Mouse (Mus musculus): ENCODE data around the gene Ablim1.
A peak's percentile ranks its signal among the peaks of the same experiment; 100 is the strongest.

The Ablim1 gene

DNA sequence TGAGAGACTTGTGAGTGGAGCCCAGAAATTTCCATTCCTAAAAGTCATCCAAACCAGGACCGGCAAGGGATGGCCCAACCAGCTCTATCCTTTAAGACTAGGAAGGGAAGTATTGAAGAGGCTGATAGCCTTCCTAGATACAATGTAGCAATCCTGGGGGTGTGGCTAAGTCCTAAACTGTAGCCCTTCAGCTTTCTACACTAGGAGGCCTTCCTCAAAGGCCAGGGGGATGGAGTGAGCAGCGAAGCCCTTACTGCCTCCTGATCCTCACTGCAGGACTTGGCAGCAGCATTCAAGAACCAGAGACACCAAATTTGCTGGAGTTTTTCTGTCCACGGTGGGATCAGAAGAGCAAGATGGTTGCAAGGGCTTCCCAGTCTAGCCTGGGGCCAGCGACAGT, 97.6 kb downstream of the Ablim1 start:
- DNase-seq (ENCODE audit: low spot score) = no peak

DNA sequence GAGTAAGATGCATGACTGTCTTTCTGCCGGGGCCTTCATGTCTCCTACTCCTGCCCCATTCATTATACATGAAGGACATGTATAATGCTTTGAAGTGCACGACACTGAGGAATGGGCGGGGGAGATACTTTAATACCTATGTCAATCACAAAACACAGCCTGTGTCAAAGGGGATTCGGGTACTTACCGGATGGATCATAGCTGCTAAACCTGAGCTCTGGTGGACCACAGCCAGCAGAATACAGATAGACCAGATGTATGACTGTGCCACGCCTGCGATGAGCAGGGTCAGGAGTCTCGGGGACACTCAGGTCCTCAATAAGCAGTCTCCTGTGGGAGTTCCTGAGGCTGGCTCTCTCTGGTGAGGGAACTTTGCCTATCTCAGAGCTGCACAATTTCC, 99.2 kb downstream of the Ablim1 start:
- DNase-seq (ENCODE audit: low spot score) = no peak

DNA sequence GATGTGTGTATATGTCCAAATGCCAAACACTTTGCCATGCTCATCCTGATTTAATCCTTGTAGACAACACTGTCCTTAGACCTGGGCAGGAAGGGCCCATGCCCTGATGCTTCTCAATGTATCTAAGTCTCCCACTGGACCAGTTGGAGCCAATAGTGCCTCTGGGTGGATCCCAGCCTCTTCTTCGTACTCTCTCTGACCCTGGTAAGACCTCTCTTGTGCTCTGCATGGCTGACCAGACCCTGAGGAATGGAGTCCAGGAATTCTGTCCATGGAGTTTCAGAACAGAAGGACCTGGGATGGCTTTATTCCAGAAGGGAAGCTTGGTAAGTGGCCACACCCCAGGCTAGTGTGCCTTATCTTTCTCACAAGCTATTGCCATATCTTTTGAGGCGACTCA, 102.3 kb downstream of the Ablim1 start:
- no peak for DNase-seq (ENCODE audit: low spot score)

DNA sequence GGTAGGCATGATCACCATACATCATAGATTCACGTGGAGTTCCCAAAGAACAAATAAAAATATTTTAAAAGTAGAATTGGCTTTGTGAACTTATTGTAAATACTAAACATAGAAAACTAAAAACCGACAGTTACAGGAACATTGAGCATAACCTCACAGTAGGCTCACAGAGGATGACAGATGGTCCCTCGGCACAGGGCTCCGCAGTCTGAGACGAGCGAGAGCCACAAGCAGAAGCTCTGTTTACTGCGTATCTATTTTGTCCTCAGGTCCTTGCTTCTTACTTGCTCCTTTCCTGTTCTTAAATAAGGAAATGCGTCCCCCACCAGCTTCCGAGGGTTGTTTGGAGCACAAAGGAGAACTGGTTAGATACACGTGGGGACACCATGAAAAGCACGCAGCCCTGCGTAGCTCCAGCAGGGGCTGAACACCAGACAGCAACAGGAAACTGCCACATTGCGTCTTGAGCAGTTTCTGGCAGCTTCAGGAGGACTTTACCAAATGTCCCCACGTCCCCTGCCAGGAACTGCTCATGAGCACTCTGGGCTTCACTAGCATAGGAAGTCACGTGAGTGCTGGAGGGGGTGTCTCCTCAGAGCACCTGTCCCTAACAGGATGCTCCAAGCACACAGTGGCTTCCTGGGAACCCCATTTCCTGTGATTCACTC, 103.1 kb downstream of the Ablim1 start:
- DNase-seq (ENCODE audit: low spot score) = no peak

DNA sequence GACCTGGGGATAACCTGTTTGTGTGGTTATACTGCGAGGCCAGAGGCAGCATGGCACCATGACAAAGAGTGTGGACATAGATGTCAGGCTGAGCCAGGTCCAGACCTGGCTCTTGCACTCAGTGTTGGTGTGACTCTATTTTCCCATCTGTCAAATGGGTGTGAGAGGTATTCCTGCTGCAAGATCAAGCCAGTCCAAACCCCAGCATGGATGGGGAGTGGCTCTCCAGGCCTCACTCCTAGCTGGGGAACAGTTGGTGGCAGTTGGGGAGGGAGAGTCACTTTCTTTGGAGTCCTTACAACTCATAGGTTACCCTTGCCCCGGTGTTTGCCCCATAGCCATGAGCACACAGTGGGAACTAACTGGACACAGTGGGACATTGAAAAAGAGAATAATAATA, 103.8 kb downstream of the Ablim1 start:
- no peak for DNase-seq (ENCODE audit: low spot score)

DNA sequence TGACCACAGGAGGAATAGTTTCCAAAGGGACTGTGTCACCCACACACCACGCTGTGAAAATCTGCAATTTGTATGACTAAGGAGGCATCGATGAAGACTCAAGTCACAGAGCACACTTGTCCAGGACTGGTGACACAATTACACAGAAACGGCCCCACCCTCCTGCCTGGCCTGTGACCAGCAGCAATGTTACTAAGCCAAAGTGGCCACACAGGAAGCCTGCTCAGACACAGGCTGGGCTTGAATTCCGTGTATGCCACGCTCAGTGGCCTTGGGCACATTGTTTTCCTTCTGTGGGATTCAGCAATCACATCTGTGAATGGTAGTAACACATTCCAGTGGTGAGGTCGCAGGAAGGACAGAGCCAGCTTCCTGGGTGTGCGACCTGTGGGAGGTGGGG, 110.6 kb downstream of the Ablim1 start:
- no peak for DNase-seq (ENCODE audit: low spot score)

DNA sequence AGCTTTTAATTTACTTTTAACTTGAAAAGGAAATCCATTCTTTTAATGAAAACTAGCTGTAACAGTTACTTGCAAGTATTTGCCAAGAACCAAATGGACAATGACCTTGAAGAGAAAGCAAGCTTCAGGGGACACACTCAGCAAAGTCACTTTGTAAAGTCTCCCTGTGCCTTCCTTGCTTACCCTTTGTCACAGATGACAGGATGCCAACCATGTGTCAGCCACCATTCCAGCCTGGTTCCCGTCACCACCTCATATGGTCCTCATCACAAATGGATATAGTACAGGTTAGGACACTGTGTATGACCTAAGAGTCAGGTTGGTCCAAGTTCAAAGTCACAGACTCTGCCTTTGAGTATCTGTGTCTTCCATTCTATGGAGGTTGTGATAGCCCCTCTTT, 112.2 kb downstream of the Ablim1 start:
- no peak for DNase-seq (ENCODE audit: low spot score)

DNA sequence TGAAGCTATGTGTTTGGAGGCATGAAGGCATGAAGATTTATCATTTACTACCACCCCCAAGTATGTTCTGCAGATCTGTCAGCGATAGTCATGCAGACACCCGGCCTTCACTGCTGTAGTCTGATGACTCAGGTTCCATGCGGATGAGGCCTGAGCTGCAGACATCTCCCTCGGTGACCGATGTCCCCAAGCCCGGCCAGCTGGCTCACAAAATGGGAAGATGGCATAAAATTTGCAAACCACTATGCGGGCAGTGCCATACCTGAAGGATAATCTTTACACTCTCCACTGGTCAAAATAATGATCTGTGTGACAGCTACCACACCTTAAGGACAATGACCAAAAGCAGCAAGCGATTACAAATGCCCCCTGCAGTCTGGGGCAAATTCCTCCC, 113.6 kb downstream of the Ablim1 start:
- no peak for DNase-seq (ENCODE audit: low spot score)

DNA sequence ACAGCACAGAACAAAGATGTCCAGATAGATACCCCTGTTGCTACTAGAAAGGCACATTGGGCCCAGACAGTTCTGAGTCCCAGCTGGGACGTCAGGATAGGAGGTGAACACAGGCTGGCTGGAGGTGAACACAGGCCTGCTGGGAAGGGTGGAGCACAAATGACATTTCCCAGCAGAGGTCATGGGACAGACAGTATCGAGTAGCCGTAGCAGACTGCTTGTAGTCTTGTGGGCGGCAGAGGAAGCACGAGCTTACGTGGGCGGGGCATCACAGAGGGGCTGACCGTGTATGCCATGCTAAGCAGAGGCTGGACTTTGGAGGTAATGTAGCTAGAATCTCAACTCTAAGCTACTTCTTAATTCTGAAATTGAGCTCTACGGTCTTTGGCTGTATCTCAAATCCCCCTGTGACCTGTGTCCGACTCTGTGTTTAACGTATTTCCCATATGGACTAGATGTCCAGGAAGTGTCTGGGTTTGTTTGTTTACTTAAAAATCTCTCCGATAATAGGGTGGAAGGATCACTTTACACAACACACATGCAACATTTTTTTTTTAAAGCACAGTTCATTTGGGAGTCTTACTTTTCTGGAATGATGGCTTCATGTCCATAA, 114.1 kb downstream of the Ablim1 start:
- DNase-seq (ENCODE audit: low spot score) = peak; percentile 50

DNA sequence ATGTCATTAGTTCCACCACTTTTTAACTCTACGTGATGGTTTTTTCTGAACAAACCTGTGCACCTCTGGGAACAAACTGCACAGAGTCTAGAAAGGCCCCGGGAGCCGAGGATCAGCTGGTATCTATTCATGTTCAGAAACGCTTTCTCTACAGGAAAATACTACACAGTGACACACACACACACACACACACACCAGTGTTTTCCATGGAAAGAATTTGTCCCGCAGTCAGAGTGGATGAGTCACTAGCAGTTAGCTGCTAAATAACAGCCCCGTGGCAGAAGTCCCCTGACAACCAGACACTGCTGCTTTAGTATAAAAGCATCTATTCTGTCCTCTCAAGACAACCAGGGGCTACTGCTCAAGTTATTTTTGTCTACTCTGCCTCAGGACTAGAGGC, 115.4 kb downstream of the Ablim1 start:
- no peak for DNase-seq (ENCODE audit: low spot score)

DNA sequence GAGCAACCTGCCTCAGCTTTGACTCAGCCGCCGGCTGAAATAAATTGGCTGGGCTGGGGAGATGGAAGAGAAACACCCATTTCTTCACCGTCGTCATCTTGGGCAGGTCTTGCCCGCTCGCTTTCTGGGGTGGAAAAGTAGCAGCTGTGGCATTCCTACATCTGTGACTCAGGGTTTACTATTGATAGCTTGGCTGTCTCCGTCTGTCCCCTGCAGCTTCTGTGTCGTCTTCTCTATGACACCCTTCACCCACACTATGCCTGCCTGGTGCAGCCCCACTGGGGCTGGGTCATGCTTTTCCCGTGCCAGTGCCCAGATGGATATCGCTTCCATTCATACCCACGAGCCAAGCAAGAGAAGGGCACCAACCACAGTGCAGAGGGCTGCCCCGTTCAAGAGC, 116.2 kb downstream of the Ablim1 start:
- DNase-seq (ENCODE audit: low spot score) = no peak

DNA sequence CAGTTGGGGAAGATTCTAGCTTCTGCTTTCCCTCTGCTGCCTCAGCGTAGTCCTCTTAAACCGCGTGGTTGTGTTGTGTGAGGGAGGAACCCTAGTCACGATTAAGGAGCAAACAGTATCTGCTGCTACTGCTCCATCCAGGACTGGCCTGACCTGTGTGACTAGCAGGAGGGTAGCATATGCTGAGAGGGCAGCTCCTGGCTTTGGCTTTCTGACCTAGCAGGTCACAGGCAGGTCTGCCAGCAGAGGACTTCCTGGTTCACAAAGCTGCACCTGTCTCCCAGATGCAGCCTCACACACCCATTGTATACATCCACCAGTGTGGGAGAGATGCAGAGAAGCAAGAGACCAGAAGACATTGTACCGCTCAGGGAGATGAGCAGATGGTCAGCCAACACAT, 116.7 kb downstream of the Ablim1 start:
- DNase-seq (ENCODE audit: low spot score) = no peak

DNA sequence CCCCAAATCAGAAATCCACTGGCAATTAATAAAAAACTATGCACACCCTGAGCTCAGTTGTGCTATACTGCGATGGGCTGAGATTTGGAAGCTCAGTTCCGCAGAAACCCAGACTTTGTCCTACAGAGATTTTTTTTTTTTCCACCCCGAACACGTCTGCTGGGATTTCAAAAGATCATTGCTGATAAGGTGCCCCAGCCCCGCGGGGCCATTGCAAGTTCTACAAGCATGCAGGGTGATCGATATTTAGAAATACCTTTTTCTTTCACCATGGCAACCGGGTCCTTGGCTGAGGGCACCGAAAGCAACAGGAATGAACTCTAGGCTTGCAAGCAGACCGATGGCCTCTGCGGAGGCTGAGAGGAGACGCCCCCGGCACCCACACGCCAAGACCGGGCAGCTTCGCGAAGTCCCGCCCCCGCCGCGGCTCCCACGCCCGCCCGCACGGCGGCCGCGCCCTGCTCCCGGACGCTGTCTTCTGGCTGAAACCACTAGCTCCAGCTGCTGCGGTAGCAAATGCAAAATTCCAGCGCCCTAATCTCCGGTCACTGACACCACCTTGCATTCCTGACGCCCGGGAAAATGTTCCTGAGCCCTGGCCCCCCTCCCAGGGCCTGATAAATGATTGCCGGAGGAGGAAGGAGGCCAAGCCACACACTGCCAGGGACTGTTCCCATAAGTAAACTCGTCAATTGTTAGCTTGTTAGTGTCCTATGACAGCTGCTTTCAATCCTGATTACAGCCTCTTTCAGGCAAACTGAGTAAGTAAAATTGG, 117.5 kb downstream of the Ablim1 start:
- DNase-seq (ENCODE audit: low spot score) = peak; percentile 66

DNA sequence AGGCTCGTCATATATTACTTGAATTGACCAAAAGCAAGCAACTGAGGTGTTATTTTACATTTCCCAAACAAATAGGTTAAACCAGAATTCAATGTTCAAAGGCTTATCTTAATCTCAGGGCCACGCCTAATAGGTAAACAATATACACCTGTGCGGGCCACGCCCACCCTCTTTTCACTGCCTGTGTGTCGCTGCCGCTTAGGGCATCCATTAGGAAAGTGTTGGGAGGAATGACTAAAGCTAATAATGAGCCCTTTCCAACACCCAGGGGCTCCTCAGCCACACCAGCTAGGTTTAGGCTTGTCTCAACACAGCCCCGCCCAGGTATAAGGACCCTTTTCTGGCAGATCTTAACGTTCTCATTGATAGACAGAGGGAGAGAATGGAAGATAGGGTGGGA, 118.1 kb downstream of the Ablim1 start:
- DNase-seq (ENCODE audit: low spot score) = no peak

DNA sequence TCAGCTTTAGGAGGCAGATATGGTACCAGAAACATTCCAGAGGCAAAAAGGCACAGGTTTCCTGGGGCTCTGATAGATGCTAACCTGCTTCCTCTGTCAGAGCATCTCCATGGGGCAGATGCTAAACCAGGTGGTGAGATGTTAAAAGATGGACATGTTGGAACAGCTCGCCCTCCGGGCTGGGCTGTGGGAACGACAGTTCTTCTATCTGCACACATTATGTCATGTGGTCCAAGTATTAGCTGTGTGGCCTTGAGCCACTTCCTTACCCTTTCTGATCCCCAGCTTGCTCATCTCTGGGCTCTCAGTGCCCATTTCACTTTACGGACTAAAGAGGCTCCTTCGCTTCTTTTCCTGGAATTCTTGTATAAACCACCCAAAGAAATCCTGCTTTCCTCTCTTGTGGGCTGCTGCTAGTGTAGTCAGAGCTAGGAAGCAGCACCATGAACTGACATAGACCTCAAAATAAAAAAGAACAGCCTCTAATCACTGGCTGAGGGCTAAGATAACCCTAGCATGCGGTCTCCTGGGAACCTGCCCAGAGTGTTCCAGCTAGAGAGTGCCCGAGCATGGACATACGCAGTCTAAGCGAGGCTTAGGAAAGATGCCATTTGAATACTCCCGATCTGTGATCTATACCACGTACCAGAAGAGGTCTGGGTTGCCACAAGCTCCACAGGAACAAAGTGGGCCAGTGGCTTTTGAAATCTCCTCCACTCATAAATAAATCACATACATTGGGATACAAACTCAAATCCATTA, 119.4 kb downstream of the Ablim1 start:
- no peak for DNase-seq (ENCODE audit: low spot score)

DNA sequence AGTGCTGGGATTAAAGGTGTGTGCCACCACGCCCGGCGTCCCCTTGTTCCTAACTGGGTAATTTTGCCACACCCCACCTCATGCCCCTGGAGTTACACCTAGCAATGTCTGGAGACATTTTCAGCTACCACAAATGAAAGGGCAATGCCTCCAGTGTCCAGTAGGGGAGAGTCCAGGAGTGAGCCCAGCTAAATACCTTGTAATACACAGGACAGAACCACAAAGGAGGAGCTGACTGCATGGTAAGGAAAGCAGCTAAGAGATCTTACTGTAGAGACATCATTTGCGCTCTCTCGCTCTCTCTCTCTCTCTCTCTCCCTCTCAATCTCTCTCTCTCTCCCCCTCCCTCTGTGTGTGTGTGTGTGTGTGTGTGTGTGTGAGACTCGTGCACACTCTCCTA, 120.8 kb downstream of the Ablim1 start:
- DNase-seq (ENCODE audit: low spot score) = peak; percentile 73

DNA sequence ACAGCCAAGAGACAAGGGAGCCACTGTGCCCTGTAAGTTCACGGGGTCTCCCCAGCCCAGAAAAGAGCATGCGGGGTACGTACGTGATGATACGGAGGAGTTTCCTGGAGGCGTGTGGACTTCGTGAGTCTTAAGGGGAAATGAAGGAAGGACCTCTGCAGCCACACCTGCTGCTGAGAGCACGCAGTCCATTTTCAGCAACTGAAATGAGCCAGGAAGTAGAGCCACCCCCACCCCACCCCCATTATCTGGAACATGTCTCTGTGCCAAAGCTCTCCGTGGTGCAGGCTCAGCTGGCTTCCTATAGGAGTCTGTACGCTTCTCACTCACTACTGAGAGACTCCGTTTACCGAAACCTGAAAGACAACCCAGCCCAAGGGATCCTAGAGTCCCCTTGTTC, 121.3 kb downstream of the Ablim1 start:
- no peak for DNase-seq (ENCODE audit: low spot score)

DNA sequence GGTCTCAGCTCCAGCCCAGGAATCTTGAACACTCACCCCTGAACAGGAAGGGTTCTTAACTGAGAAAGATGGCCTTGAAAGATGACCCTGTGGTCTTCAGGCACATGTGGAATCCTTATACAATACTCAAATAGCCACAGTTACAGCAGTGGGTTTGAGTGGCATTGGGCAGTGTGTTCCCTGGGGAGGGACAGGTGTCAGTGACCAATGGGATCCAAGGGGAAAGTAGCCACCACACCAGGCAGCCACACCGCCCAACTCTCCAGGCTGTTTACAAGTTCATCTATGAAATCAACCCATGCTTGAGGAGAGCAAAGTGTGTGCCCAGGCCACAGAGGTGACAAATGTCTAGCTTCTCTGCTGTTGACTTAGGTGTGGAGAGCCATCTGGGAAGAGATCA, 123.6 kb downstream of the Ablim1 start:
- DNase-seq (ENCODE audit: low spot score) = no peak

DNA sequence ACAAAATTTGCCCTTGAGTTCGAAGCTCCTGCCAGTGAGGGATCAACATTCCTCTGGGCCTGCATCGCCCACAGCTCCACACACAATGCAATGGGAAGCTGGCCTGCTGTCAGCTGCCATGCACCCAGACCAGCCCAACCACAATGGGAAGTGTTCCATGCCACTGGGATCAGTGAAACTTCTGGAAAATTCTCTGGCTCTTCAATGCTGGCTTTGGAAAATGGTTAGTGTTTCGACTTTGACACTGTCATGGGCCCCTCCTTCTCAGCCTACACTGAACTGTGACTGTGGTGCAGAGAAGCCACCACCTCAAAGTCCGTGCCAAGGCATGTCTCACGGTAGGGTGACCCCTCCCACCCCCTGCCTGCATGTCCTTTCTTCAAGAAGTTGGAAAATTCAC, 125.3 kb downstream of the Ablim1 start:
- DNase-seq (ENCODE audit: low spot score) = no peak

DNA sequence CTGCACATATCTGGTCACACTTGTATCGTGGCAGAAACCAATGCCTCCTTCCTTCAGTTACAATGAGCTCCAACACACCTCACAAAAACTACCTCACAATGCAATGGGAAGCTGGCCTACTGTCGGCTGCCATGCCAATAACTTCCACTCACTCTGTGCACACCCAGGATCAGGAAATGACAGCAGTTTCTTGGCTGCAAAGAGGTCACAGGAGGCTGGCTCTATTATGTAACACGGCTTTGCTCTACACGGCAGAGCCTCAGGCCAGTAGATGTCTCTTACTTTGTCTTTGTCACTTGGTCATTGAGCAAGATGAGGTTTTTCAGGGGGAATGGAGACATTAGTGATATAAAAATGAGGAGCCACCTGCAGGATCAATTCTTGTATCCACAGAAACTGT, 126.2 kb downstream of the Ablim1 start:
- DNase-seq (ENCODE audit: low spot score) = no peak

DNA sequence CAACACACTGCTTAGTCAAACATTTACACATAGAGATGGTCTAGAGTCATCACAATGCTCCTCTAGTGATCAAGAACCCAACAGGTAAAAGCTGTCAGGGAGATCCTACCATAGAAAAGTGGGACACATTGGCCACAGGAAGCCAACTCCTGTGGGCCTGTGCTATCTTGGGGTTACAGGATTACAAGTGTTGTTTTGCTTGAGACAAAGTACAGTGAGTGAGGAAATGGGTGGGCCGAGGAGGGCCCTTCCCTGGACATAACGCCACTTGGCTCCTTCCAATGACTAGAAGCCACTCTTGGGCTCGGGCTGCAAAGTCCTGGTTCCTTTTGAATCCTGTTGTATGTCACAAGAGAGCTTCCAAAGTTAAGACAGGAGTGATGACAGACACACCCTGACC, 129.7 kb downstream of the Ablim1 start:
- DNase-seq (ENCODE audit: low spot score) = no peak

DNA sequence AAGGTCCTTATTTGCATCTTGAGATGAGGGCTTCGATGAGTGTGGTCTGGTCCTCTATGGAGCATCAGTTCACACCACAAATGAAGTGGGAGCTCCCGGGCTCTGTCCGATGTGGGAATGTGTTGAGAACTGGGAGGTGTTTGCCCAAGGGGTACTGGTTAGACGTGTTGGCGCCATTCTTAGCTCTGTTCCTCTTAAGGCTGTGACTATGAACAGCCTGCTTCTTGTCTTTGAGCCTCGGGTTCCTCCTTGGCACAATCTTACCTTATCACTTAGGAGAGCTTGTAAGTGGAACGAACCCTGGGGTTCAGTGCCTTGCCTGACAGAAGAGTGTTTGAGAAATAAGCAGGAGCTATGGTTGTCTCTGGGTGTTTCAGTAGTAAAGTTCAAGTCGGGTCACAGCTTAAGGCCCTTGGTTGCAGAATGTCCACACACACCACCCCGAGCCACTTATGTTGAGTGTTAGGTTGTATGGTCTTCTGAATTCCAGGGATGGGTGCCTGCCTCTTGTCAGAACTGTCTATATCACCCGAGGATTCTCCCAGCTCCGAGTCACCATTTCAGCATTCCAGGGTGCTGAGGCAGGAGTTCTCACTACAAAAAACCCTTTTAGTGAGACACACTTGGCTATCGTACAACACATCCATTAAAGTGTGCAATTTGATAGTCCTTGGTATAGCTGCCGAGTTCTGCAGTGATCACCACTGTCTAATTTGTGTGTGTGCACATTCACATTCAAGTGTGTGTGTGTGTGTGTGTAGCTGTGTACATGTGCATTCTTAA, 131.6 kb downstream of the Ablim1 start:
- no peak for DNase-seq (ENCODE audit: low spot score)

All from embryo, embryonic 10 days (tissue).